Mouse (Mus musculus): ENCODE measurements around the gene Impg2. TPM values are rescaled to one million over a fixed set of nuclear protein-coding genes. Genes with fewer than 3 reads are reported as not detected.

The Impg2 gene
- polyA plus RNA-seq, 1 experiment = not detected

GRCm38 (mm10) chr16:56231300-56231699, 27.2 kb downstream of the Impg2 start:
- Histone ChIP-seq H3K27ac (ENCODE audit: control insufficient read depth, insufficient read depth, low read depth, low read length, poor library complexity) (no peak overlapping the region), H3K4me3 (replicated peaks; ENCODE audit: control insufficient read depth, low read depth, low read length) (no peak overlapping the region), H3K4me1 (ENCODE audit: control insufficient read depth, insufficient read depth, low read length) (no peaks in the 10 kb centered on the region)
- no peak for TF ChIP-seq POLR2A (IDR thresholded peaks at IDR 0.05; ENCODE audit: borderline replicate concordance, control insufficient read depth, low read depth, low read length)
- TF ChIP-seq CTCF (IDR thresholded peaks at IDR 0.05; ENCODE audit: control insufficient read depth, insufficient read depth, low read length) = peak; percentile 30; the same call in 1 of the 2 replicates
- 60% methylated on average over 10 of the region's 10 CpGs for WGBS

- TF ChIP-seq POLR2A (IDR thresholded peaks at IDR 0.05; ENCODE audit: borderline replicate concordance, control insufficient read depth, low read depth, low read length) (no peak), CTCF (IDR thresholded peaks at IDR 0.05; ENCODE audit: control insufficient read depth, insufficient read depth, low read length) (no peak)
- WGBS = 82% methylated on average over 10 of the region's 10 CpGs
- no peaks in the 10 kb centered on the region for H3K4me1 ChIP-seq (ENCODE audit: control insufficient read depth, insufficient read depth, low read length)
Measured at GRCm38 (mm10) chr16:56232736-56233135, 28.6 kb downstream of the Impg2 start.

GRCm38 (mm10) chr16:56246031-56246430, 41.9 kb downstream of the Impg2 start:
- TF ChIP-seq CTCF (IDR thresholded peaks at IDR 0.05; ENCODE audit: control insufficient read depth, insufficient read depth, low read length) = no peak
- no peak for TF ChIP-seq POLR2A (IDR thresholded peaks at IDR 0.05; ENCODE audit: borderline replicate concordance, control insufficient read depth, low read depth, low read length)
- no peak overlapping the region for H3K4me3 ChIP-seq (replicated peaks; ENCODE audit: control insufficient read depth, low read depth, low read length)
- no peak overlapping the region for H3K27ac ChIP-seq (ENCODE audit: control insufficient read depth, insufficient read depth, low read depth, low read length, poor library complexity)
- no peaks in the 10 kb centered on the region for H3K4me1 ChIP-seq (ENCODE audit: control insufficient read depth, insufficient read depth, low read length)
- WGBS = 88% methylated on average over 3 of the region's 3 CpGs

More at GRCm38 (mm10) chr16:56232736-56233135, 28.6 kb downstream of the Impg2 start:
- no peak overlapping the region for H3K27ac ChIP-seq (ENCODE audit: control insufficient read depth, insufficient read depth, low read depth, low read length, poor library complexity)
- no peak overlapping the region for H3K4me3 ChIP-seq (replicated peaks; ENCODE audit: control insufficient read depth, low read depth, low read length)

GRCm38 (mm10) chr16:56273917-56274316, 69.8 kb downstream of the Impg2 start:
- Histone ChIP-seq H3K4me3 (replicated peaks; ENCODE audit: control insufficient read depth, low read depth, low read length) (no peak overlapping the region), H3K4me1 (ENCODE audit: control insufficient read depth, insufficient read depth, low read length) (no peaks in the 10 kb centered on the region), H3K27ac (ENCODE audit: control insufficient read depth, insufficient read depth, low read depth, low read length, poor library complexity) (no peak overlapping the region)
- 80% methylated on average over 1 of the region's 1 CpGs for WGBS
- TF ChIP-seq POLR2A (IDR thresholded peaks at IDR 0.05; ENCODE audit: borderline replicate concordance, control insufficient read depth, low read depth, low read length) (no peak), CTCF (IDR thresholded peaks at IDR 0.05; ENCODE audit: control insufficient read depth, insufficient read depth, low read length) (no peak)

- H3K27ac ChIP-seq (ENCODE audit: control insufficient read depth, insufficient read depth, low read depth, low read length, poor library complexity) = no peak overlapping the region
- H3K4me3 ChIP-seq (replicated peaks; ENCODE audit: control insufficient read depth, low read depth, low read length) = no peak overlapping the region
- no peak for TF ChIP-seq CTCF (IDR thresholded peaks at IDR 0.05; ENCODE audit: control insufficient read depth, insufficient read depth, low read length)
- TF ChIP-seq POLR2A (IDR thresholded peaks at IDR 0.05; ENCODE audit: borderline replicate concordance, control insufficient read depth, low read depth, low read length) = no peak
- no peaks in the 10 kb centered on the region for H3K4me1 ChIP-seq (ENCODE audit: control insufficient read depth, insufficient read depth, low read length)
- WGBS = 77% methylated on average over 9 of the region's 9 CpGs
Measured at GRCm38 (mm10) chr16:56279060-56279459, 74.9 kb downstream of the Impg2 start.

- TF ChIP-seq CTCF (IDR thresholded peaks at IDR 0.05; ENCODE audit: control insufficient read depth, insufficient read depth, low read length) (no peak), POLR2A (IDR thresholded peaks at IDR 0.05; ENCODE audit: borderline replicate concordance, control insufficient read depth, low read depth, low read length) (no peak)
- no peak overlapping the region for H3K27ac ChIP-seq (ENCODE audit: control insufficient read depth, insufficient read depth, low read depth, low read length, poor library complexity)
- H3K4me1 ChIP-seq (ENCODE audit: control insufficient read depth, insufficient read depth, low read length) = no peaks in the 10 kb centered on the region
Measured at GRCm38 (mm10) chr16:56279752-56280151, 75.6 kb downstream of the Impg2 start.

GRCm38 (mm10) chr16:56281336-56281735, 77.2 kb downstream of the Impg2 start:
- no peak overlapping the region for H3K4me3 ChIP-seq (replicated peaks; ENCODE audit: control insufficient read depth, low read depth, low read length)
- TF ChIP-seq POLR2A (IDR thresholded peaks at IDR 0.05; ENCODE audit: borderline replicate concordance, control insufficient read depth, low read depth, low read length) (no peak), CTCF (IDR thresholded peaks at IDR 0.05; ENCODE audit: control insufficient read depth, insufficient read depth, low read length) (no peak)
- H3K4me1 ChIP-seq (ENCODE audit: control insufficient read depth, insufficient read depth, low read length) = no peaks in the 10 kb centered on the region
- WGBS = 57% methylated on average over 4 of the region's 4 CpGs
- no peak overlapping the region for H3K27ac ChIP-seq (ENCODE audit: control insufficient read depth, insufficient read depth, low read depth, low read length, poor library complexity)

More at GRCm38 (mm10) chr16:56279752-56280151, 75.6 kb downstream of the Impg2 start:
- no peak overlapping the region for H3K4me3 ChIP-seq (replicated peaks; ENCODE audit: control insufficient read depth, low read depth, low read length)

- Histone ChIP-seq H3K4me3 (replicated peaks; ENCODE audit: control insufficient read depth, low read depth, low read length) (no peak overlapping the region), H3K4me1 (ENCODE audit: control insufficient read depth, insufficient read depth, low read length) (no peaks in the 10 kb centered on the region), H3K27ac (ENCODE audit: control insufficient read depth, insufficient read depth, low read depth, low read length, poor library complexity) (no peak overlapping the region)
- TF ChIP-seq CTCF (IDR thresholded peaks at IDR 0.05; ENCODE audit: control insufficient read depth, insufficient read depth, low read length) (no peak), POLR2A (IDR thresholded peaks at IDR 0.05; ENCODE audit: borderline replicate concordance, control insufficient read depth, low read depth, low read length) (no peak)
- 80% methylated on average over 1 of the region's 1 CpGs for WGBS
Measured at GRCm38 (mm10) chr16:56283330-56283729, 79.2 kb downstream of the Impg2 start.

- Histone ChIP-seq H3K27ac (ENCODE audit: control insufficient read depth, insufficient read depth, low read depth, low read length, poor library complexity) (no peak overlapping the region), H3K4me3 (replicated peaks; ENCODE audit: control insufficient read depth, low read depth, low read length) (no peak overlapping the region), H3K4me1 (ENCODE audit: control insufficient read depth, insufficient read depth, low read length) (no peaks in the 10 kb centered on the region)
- WGBS = 84% methylated on average over 1 of the region's 1 CpGs
- no peak for TF ChIP-seq POLR2A (IDR thresholded peaks at IDR 0.05; ENCODE audit: borderline replicate concordance, control insufficient read depth, low read depth, low read length)
- TF ChIP-seq CTCF (IDR thresholded peaks at IDR 0.05; ENCODE audit: control insufficient read depth, insufficient read depth, low read length) = no peak
Measured at GRCm38 (mm10) chr16:56283873-56284272, 79.8 kb downstream of the Impg2 start.

Measured in bone marrow, adult 2 months (tissue).